Mouse (Mus musculus): Measurements from ENCODE around the gene Acbd3.

The Acbd3 gene

DNA sequence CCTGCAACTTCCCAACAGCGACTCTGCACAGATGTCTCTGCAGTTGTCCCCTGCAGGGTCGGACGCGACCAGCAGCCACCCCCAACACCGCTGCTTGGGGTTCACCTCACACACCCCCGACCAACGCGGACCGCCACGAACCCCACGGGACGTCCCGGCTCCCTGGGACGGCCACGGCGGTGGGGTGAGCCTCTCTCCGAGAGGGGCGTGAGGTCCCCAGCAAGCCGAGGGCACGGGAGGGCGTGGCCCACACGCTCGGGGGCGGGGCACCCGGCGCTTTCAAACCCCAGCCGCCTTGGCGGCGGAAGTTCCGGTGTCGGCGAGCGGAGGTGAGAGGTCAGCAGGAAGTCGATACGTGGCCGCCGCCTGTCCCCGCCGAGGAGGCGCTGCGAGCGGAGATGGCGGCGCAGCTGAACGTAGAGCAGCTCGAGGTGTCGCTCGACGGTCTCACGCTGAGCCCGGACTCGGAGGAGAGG, at the start of gene Acbd3:
TSS of gene Acbd3 (plus strand) at position 340 of the 476 bp plus-strand sequence.
- DNase-seq (ENCODE audit: low spot score in 2 of 2), result peak; percentile 85 to 88

DNA sequence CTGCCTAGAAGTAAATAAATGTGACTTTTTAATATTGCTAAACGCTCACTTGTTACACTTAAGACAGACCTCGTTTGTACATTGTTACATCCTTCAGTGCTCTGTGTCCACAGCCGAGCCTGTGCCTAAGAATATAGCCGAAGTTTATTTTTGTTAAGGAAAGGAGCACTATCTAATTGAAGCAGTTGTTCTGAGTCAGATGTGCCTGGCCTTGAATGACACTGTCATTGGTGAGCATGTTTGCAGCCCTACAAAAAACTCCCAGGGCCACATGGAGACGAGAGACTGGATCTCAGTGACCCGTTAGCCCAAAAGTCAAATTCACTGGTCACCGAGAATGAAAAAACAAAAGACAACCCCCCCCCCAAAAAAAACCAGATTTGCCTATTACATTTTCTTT, 34.6 kb upstream of the Acbd3 start:
- DNase-seq (ENCODE audit: low spot score in 2 of 2), result no peak

DNA sequence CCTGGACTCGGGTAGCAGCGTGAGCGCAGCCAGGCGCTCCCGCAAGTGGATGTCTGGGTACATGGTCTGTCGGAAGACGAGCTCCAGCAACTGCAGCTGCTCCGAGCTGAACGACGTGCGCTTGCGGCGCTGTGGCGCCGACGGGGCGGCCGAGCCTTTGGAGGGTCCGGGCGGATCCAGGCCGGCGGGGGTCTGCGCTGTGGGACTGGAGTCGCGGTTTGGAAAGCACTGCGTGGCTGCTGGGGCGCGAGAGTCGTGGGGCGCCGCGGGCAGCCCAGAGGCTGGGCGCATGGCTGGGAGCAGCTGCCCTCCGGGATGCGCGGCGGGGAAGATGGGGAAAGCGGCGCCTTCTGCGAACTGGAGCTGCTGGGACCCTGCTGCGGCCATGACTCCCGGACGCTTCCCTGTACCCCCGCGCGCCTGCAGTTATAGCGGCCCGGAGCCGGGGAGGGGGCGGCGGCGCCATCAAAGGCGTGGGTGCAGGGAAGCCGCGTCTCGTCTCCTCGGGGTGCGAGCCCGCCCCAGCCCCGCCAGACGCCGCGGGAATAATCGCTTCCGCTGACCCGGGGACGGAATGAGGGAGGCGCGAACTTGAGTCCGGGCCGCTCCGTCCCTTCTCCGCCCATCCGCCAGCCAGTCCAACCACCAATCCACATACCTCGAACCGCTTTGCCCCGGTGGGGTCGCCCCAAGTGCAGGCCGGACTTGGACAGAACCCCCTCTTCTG, 29.1 kb upstream of the Acbd3 start, which contains the start of gene Mixl1:
TSS of gene Mixl1 (minus strand) at position 409 of the 727 bp plus-strand sequence.
- DNase-seq (ENCODE audit: low spot score in 2 of 2), result no peak

DNA sequence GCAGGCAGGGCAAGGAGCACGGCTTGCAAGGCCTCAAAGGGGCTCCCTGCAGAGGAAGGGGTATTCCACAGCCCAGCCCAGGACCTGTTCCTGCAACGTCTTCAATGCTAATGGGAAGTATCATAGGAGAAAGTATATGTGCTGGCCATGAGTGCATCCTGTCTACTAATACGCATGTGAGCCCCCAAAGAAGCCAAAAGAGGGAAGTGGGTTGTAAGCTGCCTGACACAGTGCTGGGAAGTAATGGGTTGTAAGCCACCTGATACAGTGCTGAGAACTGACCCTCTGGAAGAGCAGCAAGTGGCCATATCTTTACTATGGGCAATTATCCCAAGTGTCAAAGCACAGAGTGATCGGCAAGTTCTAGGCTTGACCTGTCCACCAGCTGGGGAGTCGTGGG, 27.8 kb upstream of the Acbd3 start:
- no peak for DNase-seq (ENCODE audit: low spot score in 2 of 2)

DNA sequence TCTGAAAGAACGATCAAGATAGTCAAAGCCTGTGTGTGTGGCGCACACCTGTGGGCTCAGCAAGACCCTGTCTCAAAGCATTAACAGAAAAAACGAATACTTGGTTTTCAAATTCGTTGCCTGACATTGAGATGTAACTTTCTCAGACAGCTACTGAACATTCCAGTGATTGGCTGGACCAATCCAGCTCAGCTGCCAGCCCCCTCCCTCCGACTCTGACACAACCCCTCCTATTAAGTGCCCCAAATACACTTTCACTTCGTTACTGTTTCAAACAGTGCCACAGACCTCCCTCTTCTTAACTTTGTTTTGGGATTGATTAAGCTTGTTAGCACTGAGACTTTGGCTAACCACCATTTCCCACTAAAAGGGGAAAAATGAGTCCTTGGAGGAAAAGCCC, 22.4 kb upstream of the Acbd3 start:
- no peak for DNase-seq (ENCODE audit: low spot score in 2 of 2)

DNA sequence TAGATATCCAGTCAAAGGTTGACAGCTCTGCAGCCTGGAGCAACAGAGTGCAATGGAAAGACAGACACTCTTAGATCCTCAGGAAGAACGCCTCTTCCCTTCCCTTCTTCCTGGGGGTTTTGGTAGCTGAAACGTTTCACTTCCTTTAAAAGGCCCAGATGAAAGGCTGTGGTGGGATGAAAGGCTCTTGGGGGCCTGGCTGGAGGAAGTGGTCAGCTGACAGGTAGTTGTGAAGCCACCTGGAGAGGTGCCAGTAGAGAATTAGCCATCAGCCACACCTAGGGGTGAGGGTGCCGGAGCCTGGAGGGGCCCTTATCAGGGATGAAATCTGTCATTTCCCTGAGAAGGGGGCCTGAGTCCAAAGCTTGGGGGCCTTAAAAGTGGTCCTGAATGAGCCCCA, 18.5 kb upstream of the Acbd3 start:
- peak in 1 of 2 experiments; percentile 39 for DNase-seq (ENCODE audit: low spot score in 2 of 2)

DNA sequence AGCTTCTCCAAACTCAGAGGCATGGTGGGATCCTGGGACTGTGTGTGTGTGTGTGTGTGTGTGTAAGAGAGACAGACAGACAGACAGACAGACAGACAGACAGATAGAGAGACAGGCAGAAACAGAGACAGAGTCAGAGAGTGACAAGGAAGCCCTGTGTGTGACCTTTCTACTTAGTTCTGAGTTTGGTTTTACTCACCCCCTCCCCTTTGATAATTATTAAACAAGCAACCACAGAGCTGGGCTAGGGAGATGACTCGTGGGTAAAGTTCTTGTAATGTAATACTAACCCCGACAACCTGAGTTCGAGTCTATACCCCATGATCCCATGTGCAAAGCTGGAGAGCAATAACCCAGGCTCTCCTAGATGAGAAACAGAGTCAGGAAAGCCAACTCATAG, 18.0 kb upstream of the Acbd3 start:
- DNase-seq (ENCODE audit: low spot score in 2 of 2), result no peak

DNA sequence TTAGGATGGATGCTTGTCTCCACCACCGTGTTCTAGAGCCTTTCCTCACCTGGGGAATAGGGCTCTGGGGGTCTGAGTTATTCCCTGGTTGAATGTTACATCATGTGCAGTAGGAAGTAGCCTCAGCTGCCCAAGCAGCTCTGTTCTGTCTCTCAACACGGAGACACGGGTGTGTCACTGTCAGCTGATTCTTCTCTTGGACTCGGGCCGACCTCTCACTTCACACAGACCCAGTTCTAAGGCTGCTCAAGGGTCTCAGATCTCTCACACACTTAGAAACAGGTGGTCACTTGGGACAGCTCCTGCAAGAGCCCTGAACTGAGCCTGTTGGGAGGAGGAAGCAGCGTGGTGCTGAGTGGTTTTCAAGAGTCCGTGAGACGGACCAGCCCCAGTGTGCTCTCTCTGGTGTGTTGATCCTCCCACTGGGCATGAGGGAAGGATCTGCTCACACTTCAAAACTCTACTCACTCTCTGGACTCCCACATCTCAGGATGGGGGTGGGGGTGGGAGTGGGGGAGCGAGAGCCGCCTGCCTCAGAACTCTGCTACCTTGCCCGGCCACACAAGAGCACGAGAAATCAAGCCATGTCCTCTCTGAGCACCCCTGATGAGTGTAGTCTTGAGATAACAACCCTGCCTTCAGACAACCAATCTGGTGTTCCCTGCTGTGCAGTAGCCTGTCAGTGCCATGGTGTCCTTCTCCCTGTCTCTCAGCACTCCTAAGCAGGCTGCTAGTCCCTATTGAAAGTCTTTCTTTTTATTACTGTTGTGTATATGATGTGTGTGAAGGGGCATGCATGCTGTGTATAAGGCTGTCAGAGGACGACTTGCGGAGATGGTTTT, 16.7 kb upstream of the Acbd3 start:
- DNase-seq (ENCODE audit: low spot score in 2 of 2), result no peak

DNA sequence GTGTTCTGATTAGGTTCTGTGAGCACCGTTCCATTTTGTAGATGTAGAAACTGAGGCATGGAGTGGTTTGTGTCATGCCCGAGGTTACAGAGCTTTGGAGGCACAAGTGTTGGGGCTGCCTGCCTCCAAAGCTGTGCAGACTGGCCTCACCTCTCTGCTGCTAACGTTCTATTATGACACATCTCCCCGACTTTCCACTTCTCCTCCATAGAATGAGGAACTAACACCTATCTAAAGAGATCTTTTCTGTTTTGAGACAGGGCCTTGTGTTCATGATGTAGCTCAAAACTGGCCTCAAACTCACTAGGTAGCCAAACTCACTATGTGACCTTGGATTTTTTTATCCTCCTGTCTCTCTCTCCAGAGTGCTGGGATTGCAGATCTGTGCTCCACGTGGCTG, 7.1 kb upstream of the Acbd3 start:
- no peak for DNase-seq (ENCODE audit: low spot score in 2 of 2)

DNA sequence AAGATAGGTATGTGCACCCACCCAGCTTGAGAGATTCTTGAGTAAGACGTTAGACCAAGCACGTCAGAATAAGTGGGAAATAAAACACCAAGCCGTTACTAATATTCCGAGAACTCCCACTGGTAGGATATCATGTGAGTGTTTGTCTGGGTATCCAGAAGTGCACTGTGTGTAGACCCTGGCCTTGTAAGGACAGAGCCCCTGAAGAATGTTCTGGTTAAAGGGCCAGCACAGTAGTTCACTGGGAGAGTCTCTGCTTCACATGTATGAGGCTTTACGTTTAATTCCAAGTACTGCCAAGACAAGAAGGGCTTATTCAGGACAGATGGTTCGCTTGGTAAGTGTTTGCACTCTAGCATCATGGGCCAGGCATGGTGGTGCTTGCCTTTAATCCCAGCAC, 6.4 kb upstream of the Acbd3 start:
- no peak for DNase-seq (ENCODE audit: low spot score in 2 of 2)

DNA sequence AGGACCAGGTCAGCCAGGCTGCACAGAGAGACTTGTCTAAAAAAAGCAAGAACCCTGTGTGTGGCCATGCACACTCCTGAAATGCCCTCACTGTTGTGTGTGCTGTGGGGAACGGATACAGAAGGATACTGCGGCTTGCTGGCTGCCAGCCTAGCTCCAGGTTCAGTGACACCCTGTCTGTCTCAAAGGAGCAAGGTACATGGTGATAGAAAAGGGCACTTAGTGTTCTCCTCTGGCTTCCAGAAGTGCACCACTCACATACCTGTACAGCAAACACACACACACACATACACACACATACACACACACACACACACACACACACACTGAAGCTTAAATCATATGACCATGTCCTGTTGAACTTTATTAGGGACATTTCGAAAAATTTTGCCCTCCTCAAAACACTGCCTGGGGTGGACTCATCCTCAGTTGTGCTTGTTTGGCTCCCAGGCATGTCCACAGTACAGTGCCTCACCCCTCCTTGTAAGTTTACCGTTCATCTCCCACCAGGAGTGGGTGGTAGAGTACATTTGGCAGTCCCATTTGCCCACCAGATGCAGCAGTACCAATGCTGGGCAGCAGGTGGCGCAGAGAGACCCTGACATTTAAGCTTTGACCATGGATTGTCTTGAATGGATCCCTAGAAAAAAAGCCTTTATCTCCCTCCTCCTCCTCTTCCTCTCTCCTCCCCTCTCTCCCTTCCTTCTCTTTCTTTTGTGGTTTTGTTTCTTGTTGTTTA, 5.7 kb upstream of the Acbd3 start:
- DNase-seq (ENCODE audit: low spot score in 2 of 2), result peak; percentile 67 to 84

DNA sequence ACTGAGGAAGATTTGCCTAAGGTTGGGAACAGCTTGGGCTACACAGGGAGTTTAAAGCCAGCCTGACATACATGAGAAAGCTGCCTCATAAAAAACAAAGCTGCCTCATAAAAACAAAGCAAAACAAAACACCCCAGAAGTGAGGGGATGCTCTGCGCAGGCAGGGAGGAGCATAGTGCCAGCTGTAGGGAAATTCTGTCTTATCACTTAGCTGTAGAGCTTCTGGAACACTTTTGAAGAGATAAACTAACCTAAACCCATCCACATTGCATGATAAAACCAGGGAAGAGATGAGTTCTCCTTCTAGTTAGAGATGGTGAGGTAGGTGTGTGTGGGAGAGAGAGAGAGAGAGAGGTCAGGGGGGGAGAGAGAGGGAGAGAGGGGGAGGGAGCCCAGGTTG, 3.2 kb upstream of the Acbd3 start:
- DNase-seq (ENCODE audit: low spot score in 2 of 2), result no peak

DNA sequence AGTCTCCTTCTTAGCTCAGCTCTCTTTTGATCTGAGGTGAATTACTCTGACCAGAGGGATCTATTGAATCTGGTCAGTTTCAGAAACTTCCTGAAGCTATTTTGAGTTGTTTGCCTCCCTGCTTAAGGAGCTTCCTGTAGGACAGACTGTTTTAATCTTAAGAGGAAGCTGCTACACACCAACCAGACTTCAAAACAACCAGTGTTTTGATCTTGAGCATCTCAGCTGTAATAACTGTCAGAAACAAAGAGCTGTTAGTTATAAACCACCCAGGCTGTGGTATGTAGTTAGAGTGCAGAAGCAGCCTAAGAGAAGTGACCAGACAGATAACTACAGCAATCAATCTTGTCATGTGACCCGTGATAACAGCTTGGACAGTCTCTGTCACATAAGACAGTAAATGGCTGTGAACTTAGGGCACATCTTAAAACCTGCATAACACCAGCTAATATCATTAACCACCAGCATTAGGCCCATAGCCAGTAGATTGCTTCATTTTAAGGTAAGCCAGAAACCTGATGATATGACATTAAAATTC, 2.1 kb upstream of the Acbd3 start:
- DNase-seq (ENCODE audit: low spot score in 2 of 2), result no peak

DNA sequence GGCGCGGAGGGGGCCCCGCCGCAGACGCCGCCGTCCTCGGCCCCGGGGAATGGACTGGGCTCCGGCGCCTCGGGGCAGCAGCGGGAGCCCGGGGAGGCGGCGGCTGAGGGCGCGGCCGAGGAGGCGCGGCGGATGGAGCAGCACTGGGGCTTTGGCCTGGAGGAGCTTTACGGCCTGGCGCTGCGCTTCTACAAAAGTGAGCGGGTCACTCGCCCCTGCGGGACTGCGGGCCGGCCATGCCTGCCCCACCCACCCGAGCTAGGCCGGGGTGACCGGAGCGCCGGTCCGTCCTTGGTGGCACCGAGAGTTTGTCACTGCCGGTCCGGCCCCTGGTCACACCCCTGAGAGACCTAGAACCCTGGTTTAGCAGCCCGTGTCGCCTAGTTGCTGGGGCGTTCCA, 340 bp downstream of the Acbd3 start:
- no peak for DNase-seq (ENCODE audit: low spot score in 2 of 2)

DNA sequence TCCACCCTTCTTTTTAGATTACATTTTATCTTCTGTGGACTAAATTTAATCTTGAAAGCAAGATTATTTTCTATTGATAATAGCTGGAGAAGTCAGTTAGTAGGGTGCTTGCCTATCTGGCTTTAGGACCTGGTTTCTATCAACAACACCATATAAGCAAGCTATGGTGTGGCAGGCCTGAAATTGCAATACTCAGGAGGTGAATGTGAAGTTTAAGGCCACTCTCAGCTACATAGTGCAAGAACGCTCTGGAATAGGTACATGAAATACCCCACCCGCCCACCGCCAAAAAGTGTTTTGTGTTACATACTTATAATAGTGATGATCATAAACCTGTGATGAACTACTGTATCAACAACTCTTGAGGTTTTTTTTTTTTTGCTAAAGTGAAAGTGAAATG, 3.4 kb downstream of the Acbd3 start:
- DNase-seq (ENCODE audit: low spot score in 2 of 2), result no peak

DNA sequence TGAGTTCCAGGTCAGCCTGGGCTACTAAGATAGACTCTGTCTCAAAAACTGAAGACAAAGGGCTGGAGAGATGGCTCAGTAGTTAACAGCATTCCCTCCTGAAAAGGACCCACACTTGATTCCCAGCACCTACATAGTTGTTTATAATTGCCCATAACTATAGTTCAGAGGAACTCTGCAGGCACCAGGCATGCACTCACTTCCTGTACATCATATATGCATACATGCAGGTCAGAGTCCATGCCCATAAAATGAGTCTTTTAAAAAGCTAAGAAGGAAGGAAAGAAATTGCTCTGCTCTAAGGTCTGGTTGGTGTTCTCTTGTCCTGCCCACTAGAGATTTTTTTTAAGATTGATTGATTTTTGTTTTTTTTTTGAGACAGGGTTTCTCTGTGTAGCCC, 22.0 kb downstream of the Acbd3 start:
- DNase-seq (ENCODE audit: low spot score in 2 of 2), result no peak

DNA sequence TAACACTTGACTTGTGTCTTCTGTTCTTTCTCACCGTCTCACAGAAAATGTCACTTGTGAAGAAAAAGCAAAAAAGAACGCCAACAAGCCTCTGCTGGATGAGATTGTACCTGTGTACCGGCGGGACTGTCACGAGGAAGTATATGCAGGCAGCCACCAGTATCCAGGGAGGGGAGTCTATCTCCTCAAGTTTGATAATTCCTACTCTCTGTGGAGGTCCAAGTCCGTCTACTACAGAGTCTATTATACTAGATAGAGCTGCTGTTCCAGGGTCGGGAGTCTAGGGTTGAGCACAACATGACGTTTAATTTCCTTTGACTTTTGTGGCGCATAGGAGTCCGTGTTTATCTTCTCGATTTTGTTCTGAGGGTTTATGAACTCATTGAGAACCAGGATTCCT, 26.3 kb downstream of the Acbd3 start:
- no peak for DNase-seq (ENCODE audit: low spot score in 2 of 2)

DNA sequence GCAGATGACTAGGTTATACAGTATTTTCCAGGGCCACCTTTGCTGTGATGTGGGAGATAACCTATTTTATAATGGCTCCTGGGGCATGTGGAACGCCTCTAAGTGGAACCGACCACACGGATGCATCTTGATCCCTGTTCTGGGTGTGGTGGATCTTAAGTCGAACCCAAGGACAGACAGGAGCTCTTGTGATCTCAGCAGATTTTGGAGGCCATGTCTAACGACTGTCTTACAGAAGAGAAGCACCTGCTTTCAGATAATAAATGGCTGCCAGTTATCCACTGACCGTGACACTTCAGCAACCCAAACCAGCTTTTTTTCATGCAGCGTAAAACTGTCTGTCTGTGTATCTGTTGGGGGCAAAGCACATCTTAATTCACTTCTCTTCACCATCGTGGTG, 28.5 kb downstream of the Acbd3 start:
- DNase-seq (ENCODE audit: low spot score in 2 of 2), result no peak

DNA sequence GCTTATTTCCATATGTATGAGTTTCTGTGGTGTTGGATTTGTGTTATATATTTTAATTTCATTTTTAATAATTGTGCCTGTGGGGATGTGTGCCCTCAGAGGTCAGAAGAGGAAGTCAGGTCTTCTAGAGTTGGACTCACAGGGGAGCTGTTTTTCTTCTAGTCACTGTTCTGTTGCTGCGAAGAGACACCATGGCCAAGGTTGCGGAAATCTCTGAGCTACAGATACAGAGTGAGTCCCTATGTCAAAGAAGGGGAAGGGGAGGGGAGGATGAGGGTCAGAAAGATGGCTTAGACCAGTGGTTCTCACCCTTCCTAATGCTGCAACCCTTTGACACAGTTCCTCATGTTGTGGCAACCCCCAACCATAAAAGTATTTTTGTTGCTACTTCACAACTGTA, 30.9 kb downstream of the Acbd3 start:
- DNase-seq (ENCODE audit: low spot score in 2 of 2), result no peak

DNA sequence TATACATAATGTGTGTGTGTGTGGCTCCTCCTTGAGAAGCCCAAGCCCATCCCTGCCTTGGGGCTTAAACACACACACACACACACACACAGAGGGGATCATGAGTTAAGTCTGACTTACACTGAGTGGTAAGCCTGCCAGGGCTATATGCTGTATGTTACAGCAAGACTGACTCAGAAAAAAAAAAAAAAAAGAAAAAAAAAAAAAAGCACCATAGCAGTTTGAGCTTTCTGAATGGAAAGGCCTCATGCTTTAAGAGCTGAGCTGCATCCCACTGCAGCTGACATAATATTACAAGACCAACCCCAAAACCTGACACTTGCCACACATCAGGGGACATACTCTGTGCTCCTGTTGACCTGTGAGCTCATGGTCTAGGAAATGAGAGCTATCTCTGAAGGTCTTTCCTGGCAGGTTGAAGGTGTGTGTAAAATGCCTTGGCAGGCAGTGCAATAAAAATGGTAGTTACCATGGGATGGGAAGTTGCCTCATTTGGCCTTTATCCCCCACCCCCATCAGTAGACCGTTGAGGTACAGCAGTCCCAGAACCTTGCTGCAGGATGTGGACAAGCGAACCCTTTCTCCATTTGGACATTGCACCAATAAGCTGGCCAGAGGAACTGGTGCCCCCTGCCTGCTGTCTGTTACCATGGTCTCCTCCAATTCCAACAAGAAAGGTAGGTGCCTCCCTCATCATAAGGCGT, 31.6 kb downstream of the Acbd3 start:
- DNase-seq (ENCODE audit: low spot score in 2 of 2), result no peak

DNA sequence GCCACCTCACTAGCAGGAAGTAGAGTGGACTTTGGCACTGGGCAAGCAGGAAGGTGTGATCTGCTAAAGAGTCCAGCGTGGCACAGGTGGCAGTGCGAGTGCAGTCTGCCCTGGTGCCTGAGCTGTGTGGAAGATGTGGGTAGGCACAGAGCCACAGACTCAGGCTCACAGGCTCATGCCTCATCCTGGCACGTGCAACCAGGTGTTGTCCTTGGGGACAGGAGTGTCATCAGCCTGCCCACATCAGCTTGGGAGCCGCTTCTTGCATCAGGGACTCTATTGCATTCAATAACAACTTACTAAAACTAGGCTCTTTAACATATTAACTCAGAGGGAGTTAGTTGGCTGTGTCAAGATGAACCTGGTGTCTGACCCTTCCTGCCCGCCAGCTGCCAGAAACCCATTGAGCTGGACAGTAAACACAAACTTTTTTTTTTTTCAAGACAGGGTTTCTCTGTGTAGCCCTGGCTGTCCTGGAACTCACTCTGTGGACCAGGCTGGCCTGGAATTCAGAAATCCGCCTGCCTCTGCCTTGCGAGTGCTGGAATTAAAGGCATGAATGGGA, 32.2 kb downstream of the Acbd3 start:
- DNase-seq (ENCODE audit: low spot score in 2 of 2), result no peak
